Mouse (Mus musculus) midbrain, embryonic 13.5 days (tissue): ENCODE data around the gene Serpinb1b. TPM values are rescaled to one million over a fixed set of nuclear protein-coding genes. Genes with fewer than 3 reads are reported as not detected.

Experiments used
- ATAC-seq: fragments of 200-750 bp; cut with Nextera tagmentation; 2 replicates; pipeline ENCODE4 v1.8.0; 2017; ENCODE audit warnings: mild to moderate bottlenecking, moderate TSS enrichment, moderate library complexity
- H3K27ac ChIP-seq: fragments of 300-500 bp; sonication (generic); 2 replicates; pipeline ENCODE4 v1.5.1; 2015; ENCODE audit warnings: inconsistent platforms, mild to moderate bottlenecking, moderate library complexity
- H3K27me3 ChIP-seq: fragments of 300-500 bp; sonication (generic); 2 replicates; pipeline ENCODE4 v1.6.1; 2015; ENCODE audit warnings: mild to moderate bottlenecking, inconsistent platforms
- H3K36me3 ChIP-seq: fragments of 300-500 bp; sonication (generic); 2 replicates; pipeline ENCODE4 v1.6.1; 2015; ENCODE audit warnings: mild to moderate bottlenecking, inconsistent platforms
- H3K4me1 ChIP-seq: fragments of 300-500 bp; sonication (generic); replicated peaks from 2 replicates; pipeline ENCODE4 v1.6.1; 2015; ENCODE audit warnings: inconsistent platforms
- H3K4me2 ChIP-seq: fragments of 300-500 bp; sonication (generic); replicated peaks from 2 replicates; pipeline ENCODE4 v1.6.1; 2015; ENCODE audit warnings: moderate library complexity, mild to moderate bottlenecking, inconsistent platforms
- H3K4me3 ChIP-seq: fragments of 300-500 bp; sonication (generic); replicated peaks from 2 replicates; pipeline ENCODE4 v1.5.1; 2015; ENCODE audit warnings: mild to moderate bottlenecking, inconsistent platforms
- H3K9ac ChIP-seq: fragments of 300-500 bp; sonication (generic); replicated peaks from 2 replicates; pipeline ENCODE4 v1.6.1; 2015; ENCODE audit warnings: mild to moderate bottlenecking, inconsistent platforms
- H3K9me3 ChIP-seq: fragments of 300-500 bp; sonication (generic); 2 replicates; pipeline ENCODE4 v1.6.1; 2016; ENCODE audit warnings: mild to moderate bottlenecking, inconsistent platforms
- WGBS: fragments of 180-500 bp; shearing (Covaris S2); methylation state at CpG from one replicate; pipeline ENCODE4 v1.1.7; 2015; 5-methylcytosine and 5-hydroxymethylcytosine counted together
- polyA plus RNA-seq: library from polyadenylated mRNA; unstranded; fragments of >200 nt; fragmentation: Nextera tagmentation; extraction: Ambion mirVana; gene quantifications from 2 replicates; pipeline ENCODE4 v1.2.1, GENCODE M21; 2015

The Serpinb1b gene
- polyA plus RNA-seq, 1 experiment from 2014 or later: 2.5 TPM

DNA sequence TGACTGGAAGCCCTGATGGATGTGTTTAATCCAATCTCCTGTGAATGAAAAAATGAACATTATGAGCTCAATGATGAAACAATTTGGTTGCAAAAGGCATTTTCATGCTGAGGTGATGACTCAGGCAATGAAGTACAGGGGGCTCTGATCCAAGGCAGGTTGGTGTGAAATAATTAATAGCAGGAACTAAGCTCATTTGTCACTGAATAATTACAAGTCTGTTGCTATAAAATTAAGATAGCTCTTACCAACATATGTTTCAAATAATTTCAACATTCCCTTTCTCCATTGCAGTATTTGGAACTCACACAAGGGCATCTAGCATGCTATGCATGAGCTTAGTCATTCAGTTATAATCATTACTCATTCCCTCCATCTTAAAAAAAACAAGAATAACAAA is 27.3 kb downstream of the Serpinb1b start:
- H3K36me3 ChIP-seq: no peaks in the 10 kb centered on the region
- H3K4me3 ChIP-seq: no peak overlapping the region
- H3K27ac ChIP-seq: no peak overlapping the region
- H3K27me3 ChIP-seq: no peaks in the 10 kb centered on the region
- no peak overlapping the region for H3K9ac ChIP-seq
- no peak overlapping the region for H3K4me2 ChIP-seq
- no peak for ATAC-seq
- H3K4me1 ChIP-seq: no peaks in the 10 kb centered on the region
- no peaks in the 10 kb centered on the region; the same call in 1 of the 2 replicates for H3K9me3 ChIP-seq

- no peak overlapping the region for H3K4me2 ChIP-seq
- 76% methylated on average over 3 of the region's 3 CpGs for WGBS
- no peak overlapping the region for H3K4me3 ChIP-seq
- ATAC-seq: no peak
- H3K36me3 ChIP-seq: no peaks in the 10 kb centered on the region
- no peak overlapping the region for H3K27ac ChIP-seq
- H3K4me1 ChIP-seq: no peaks in the 10 kb centered on the region
- H3K27me3 ChIP-seq: no peaks in the 10 kb centered on the region
- H3K9ac ChIP-seq: no peak overlapping the region
- no peaks in the 10 kb centered on the region for H3K9me3 ChIP-seq
Observed at GRCm38 (mm10) chr13:33113054-33113453, 34.7 kb downstream of the Serpinb1b start.

DNA sequence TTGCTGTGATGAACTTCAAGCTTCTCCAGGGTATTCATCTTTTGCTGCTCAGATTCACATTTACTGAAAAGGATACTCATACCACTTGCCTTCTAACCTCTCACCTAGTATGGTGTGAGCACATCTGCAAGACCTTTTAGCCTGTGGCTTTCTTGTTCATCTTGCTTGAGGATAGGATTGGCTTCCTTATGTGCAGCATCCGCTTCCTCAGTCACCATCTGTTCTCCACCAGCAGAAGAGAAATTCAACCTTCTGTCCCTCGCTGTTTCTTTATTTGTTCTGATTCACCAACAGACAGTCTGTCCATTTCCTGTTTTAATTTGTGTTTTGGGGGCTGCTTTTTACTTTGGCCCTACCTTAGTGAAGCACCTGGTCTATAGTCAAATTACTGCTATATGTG is 59.3 kb downstream of the Serpinb1b start:
- H3K9me3 ChIP-seq: no peaks in the 10 kb centered on the region
- H3K4me1 ChIP-seq: no peaks in the 10 kb centered on the region
- no peaks in the 10 kb centered on the region for H3K36me3 ChIP-seq
- no peaks in the 10 kb centered on the region for H3K27me3 ChIP-seq
- ATAC-seq: no peak
- WGBS: 93% methylated on average over 2 of the region's 2 CpGs
- H3K4me2 ChIP-seq: no peak overlapping the region
- no peak overlapping the region for H3K27ac ChIP-seq
- no peak overlapping the region for H3K9ac ChIP-seq
- H3K4me3 ChIP-seq: no peak overlapping the region

DNA sequence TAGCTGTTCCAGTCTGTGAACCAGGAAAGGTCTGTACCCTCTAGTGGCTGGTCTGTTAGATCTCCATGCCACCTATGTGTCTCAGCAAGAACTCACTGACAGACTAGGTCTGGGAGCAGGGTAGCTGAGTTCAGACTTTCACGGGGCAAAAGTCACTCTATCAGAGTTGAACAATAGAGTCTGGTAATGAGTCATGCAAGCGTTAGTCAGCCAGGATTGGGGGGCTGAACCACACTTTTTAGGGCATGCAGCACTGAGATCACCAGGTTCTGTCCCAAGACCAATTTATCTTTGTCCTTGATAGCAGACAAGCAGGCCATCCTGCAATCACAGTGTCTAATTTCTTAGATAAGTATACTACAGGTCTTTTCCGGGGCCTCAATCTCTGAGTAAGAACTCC is 63.1 kb downstream of the Serpinb1b start:
- ATAC-seq: no peak
- no peaks in the 10 kb centered on the region for H3K9me3 ChIP-seq
- 89% methylated on average over 3 of the region's 3 CpGs for WGBS

More for the DNA sequence above, 63.1 kb downstream of the Serpinb1b start:
- no peaks in the 10 kb centered on the region for H3K4me1 ChIP-seq
- no peaks in the 10 kb centered on the region for H3K36me3 ChIP-seq
- H3K4me2 ChIP-seq: no peak overlapping the region
- H3K9ac ChIP-seq: no peak overlapping the region
- no peak overlapping the region for H3K27ac ChIP-seq
- H3K4me3 ChIP-seq: no peak overlapping the region
- H3K27me3 ChIP-seq: no peaks in the 10 kb centered on the region

Other genes with a start within 250 kb of the Serpinb1b start
- 2.6 and 3.5 TPM in 2 replicates for gene Serpinb1a, start 227.4 kb upstream of the Serpinb1b start, polyA plus RNA-seq
- gene Serpinb1c, start 180.4 kb upstream of the Serpinb1b start, polyA plus RNA-seq: not detected in 2 replicates
- gene Serpinb6b, start 113.4 kb upstream of the Serpinb1b start, polyA plus RNA-seq: 0.61 and 0.86 TPM in 2 replicates
- 0.89 and 0.90 TPM in 2 replicates for gene Serpinb9, start 75.3 kb upstream of the Serpinb1b start, polyA plus RNA-seq
- 0.23 and 0.32 TPM in 2 replicates for gene Serpinb9b, start 51.2 kb upstream of the Serpinb1b start, polyA plus RNA-seq
- not detected in 2 replicates for gene Serpinb9c, start 81.2 kb downstream of the Serpinb1b start, polyA plus RNA-seq
- gene Serpinb9d, start 114.4 kb downstream of the Serpinb1b start, polyA plus RNA-seq: not detected in 2 replicates
- not detected in 2 replicates for gene Serpinb9e, start 171.0 kb downstream of the Serpinb1b start, polyA plus RNA-seq
- not detected in 2 replicates for gene Serpinb9f, start 245.5 kb downstream of the Serpinb1b start, polyA plus RNA-seq